Mouse (Mus musculus) embryonic facial prominence, embryonic 13.5 days (tissue): Measurements from ENCODE around the gene P2ry10. TPM values are rescaled to one million over a fixed set of nuclear protein-coding genes. Genes with fewer than 3 reads are reported as not detected.
"Not testable (repeated sequence)": the region's sequence is repeated elsewhere in the genome, so short reads cannot be mapped to it uniquely, and the experiment has no call there.

Source experiments
- ATAC-seq: fragments of 200-750 bp; cut with Nextera tagmentation; 2 replicates; pipeline ENCODE4 v1.8.0; 2017; ENCODE audit warnings: low read depth; ENCODE audit not compliant: insufficient number of reproducible peaks, insufficient read depth, low FRiP score, low TSS enrichment
- H3K27ac ChIP-seq: fragments of 300-500 bp; sonication (generic); 2 replicates; pipeline ENCODE4 v1.5.1; 2015; ENCODE audit warnings: moderate library complexity, mild to moderate bottlenecking, inconsistent platforms
- H3K27me3 ChIP-seq: fragments of 300-500 bp; sonication (generic); 2 replicates; pipeline ENCODE4 v1.6.1; 2015; ENCODE audit warnings: mild to moderate bottlenecking, inconsistent platforms
- H3K36me3 ChIP-seq: fragments of 300-500 bp; sonication (generic); 2 replicates; pipeline ENCODE4 v1.6.1; 2015; ENCODE audit warnings: mild to moderate bottlenecking, inconsistent platforms
- H3K4me1 ChIP-seq: fragments of 300-500 bp; sonication (generic); 2 replicates; pipeline ENCODE4 v1.6.1; 2015; ENCODE audit warnings: inconsistent platforms
- H3K4me2 ChIP-seq: fragments of 300-500 bp; sonication (generic); 2 replicates; pipeline ENCODE4 v1.6.1; 2015; ENCODE audit warnings: moderate library complexity, mild to moderate bottlenecking, inconsistent platforms
- H3K4me3 ChIP-seq: fragments of 300-500 bp; sonication (generic); 2 replicates; pipeline ENCODE4 v1.5.1; 2015; ENCODE audit warnings: mild to moderate bottlenecking, inconsistent platforms
- H3K9ac ChIP-seq: fragments of 300-500 bp; sonication (generic); 2 replicates; pipeline ENCODE4 v1.6.1; 2015; ENCODE audit warnings: mild to moderate bottlenecking, inconsistent platforms
- H3K9me3 ChIP-seq: fragments of 300-500 bp; sonication (generic); 2 replicates; pipeline ENCODE4 v1.6.1; 2016; ENCODE audit warnings: inconsistent platforms
- WGBS: fragments of 180-500 bp; shearing (Covaris S2); methylation state at CpG from one replicate; pipeline ENCODE4 v1.1.7; 2015; ENCODE audit warnings: mixed read lengths; 5-methylcytosine and 5-hydroxymethylcytosine counted together
- polyA plus RNA-seq: library from polyadenylated mRNA; unstranded; fragments of >200 nt; fragmentation: Nextera tagmentation; extraction: Ambion mirVana; gene quantifications from 2 replicates; pipeline ENCODE4 v1.2.1, GENCODE M21; 2015

Gene P2ry10
- 0.10 and 0.11 TPM in 2 replicates for polyA plus RNA-seq

- Histone ChIP-seq H3K36me3 (no peaks in the 10 kb centered on the region), H3K27ac (no peak within 1 kb of the TSS), H3K9ac (no peak within 1 kb of the TSS), H3K9me3 (no peaks in the 10 kb centered on the region), H3K4me3 (no peak within 1 kb of the TSS), H3K4me1 (no peaks in the 10 kb centered on the region), H3K27me3 (no peaks in the 10 kb centered on the region), H3K4me2 (no peak within 1 kb of the TSS)
- WGBS: 57% methylated on average over 4 of the region's 4 CpGs
- ATAC-seq: no peak
Observed at GRCm38 (mm10) chrX:107088177-107088576, at the start of gene P2ry10. P2ry10 (plus strand) TSS chrX:107088492.

- 0 out of 2 replicates have a peak, but pooled peaks cover 4% of the 10 kb centered on the region for H3K27me3 ChIP-seq
- H3K4me2 ChIP-seq: no peak overlapping the region
- H3K4me3 ChIP-seq: no peak overlapping the region
- no peak overlapping the region for H3K27ac ChIP-seq
- H3K9me3 ChIP-seq: no peaks in the 10 kb centered on the region
- no peaks in the 10 kb centered on the region for H3K36me3 ChIP-seq
- no peak overlapping the region for H3K9ac ChIP-seq
- H3K4me1 ChIP-seq: no peaks in the 10 kb centered on the region
- no peak for ATAC-seq
Observed at GRCm38 (mm10) chrX:107039146-107039545, 49.1 kb upstream of the P2ry10 start.

GRCm38 (mm10) chrX:107039635-107040034 is 48.7 kb upstream of the P2ry10 start:
- H3K4me1 ChIP-seq: no peaks in the 10 kb centered on the region
- WGBS: 67% methylated on average over 2 of the region's 2 CpGs

DNA sequence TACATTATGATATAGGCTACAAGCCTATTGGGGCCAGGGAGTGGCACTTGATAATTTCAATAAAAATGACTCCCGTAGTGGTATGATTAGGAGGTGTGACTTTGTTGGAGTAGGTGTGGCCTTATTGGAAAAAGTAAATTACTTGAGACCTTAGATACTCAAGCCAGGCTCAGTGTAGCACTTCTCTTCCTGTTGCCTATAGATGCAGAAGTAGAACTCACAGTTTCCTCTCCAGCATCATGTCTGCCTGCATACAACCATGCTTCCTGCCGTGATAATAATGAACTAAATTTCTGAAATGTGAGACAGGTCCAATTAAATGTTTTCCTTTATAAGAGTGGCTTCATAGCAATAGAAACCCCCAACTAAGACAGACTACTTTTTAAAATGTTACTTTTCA is 45.9 kb upstream of the P2ry10 start:
- Histone ChIP-seq H3K9me3 (no peaks in the 10 kb centered on the region), H3K4me2 (no peak overlapping the region), H3K27me3 (no peaks in the 10 kb centered on the region), H3K36me3 (no peaks in the 10 kb centered on the region), H3K4me3 (no peak overlapping the region), H3K27ac (no peak overlapping the region), H3K4me1 (no peaks in the 10 kb centered on the region), H3K9ac (no peak overlapping the region)
- 79% methylated on average over 2 of the region's 2 CpGs for WGBS
- no peak for ATAC-seq

More at GRCm38 (mm10) chrX:107039635-107040034, 48.7 kb upstream of the P2ry10 start:
- Histone ChIP-seq H3K9me3 (no peaks in the 10 kb centered on the region), H3K27ac (no peak overlapping the region), H3K9ac (no peak overlapping the region), H3K4me2 (no peak overlapping the region), H3K27me3 (0 out of 2 replicates have a peak, but pooled peaks cover 4% of the 10 kb centered on the region), H3K4me3 (no peak overlapping the region), H3K36me3 (no peaks in the 10 kb centered on the region)
- ATAC-seq: no peak

- not testable (repeated sequence) for H3K4me1 ChIP-seq, H3K4me3 ChIP-seq, H3K36me3 ChIP-seq, H3K9ac ChIP-seq, H3K27ac ChIP-seq, H3K4me2 ChIP-seq, ATAC-seq, H3K9me3 ChIP-seq, H3K27me3 ChIP-seq
- 89% methylated on average over 2 of the region's 2 CpGs for WGBS
Observed at GRCm38 (mm10) chrX:107083407-107083806, 4.9 kb upstream of the P2ry10 start.

- Histone ChIP-seq H3K9me3 (no peaks in the 10 kb centered on the region), H3K27ac (no peak overlapping the region), H3K9ac (no peak overlapping the region), H3K36me3 (no peaks in the 10 kb centered on the region), H3K4me3 (no peak overlapping the region), H3K4me1 (no peaks in the 10 kb centered on the region), H3K4me2 (no peak overlapping the region), H3K27me3 (no peaks in the 10 kb centered on the region)
- no peak for ATAC-seq
Observed at GRCm38 (mm10) chrX:107084320-107084719, 4.0 kb upstream of the P2ry10 start.

DNA sequence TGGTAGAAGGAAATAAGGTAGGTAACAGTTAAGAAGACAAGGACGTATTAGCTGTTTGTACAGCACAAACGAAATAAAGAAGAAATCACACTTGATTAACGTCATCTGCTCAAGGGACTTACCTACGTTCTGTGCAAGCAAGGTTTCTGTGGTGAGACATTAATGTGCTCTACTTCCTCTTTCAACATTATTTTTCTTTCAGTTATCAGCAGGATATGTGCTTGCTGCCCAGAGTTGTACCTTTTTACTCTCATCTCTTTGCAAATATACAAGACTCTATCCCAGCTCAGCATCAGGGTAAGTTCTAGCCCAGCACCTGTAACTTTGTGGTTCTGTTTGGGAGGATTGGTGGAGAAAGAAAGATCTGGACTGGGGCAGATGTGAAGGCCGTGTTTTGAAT is 839 bp downstream of the P2ry10 start:
- Histone ChIP-seq H3K4me3 (no peak overlapping the region), H3K9me3 (no peaks in the 10 kb centered on the region), H3K4me2 (no peak overlapping the region), H3K36me3 (no peaks in the 10 kb centered on the region), H3K27me3 (no peaks in the 10 kb centered on the region), H3K4me1 (no peaks in the 10 kb centered on the region), H3K9ac (no peak overlapping the region), H3K27ac (no peak overlapping the region)
- 70% methylated on average over 5 of the region's 5 CpGs for WGBS
- no peak for ATAC-seq

GRCm38 (mm10) chrX:107089930-107090329 is 1.6 kb downstream of the P2ry10 start:
- no peaks in the 10 kb centered on the region for H3K27me3 ChIP-seq
- H3K9me3 ChIP-seq: no peaks in the 10 kb centered on the region
- no peak for ATAC-seq
- no peak overlapping the region for H3K9ac ChIP-seq
- H3K27ac ChIP-seq: no peak overlapping the region
- no peak overlapping the region for H3K4me3 ChIP-seq
- no peaks in the 10 kb centered on the region for H3K4me1 ChIP-seq
- H3K36me3 ChIP-seq: no peaks in the 10 kb centered on the region
- H3K4me2 ChIP-seq: no peak overlapping the region
- WGBS: 67% methylated on average over 1 of the region's 1 CpGs

- Histone ChIP-seq H3K4me2 (no peak overlapping the region), H3K4me1 (no peaks in the 10 kb centered on the region), H3K9me3 (no peaks in the 10 kb centered on the region), H3K4me3 (no peak overlapping the region), H3K9ac (no peak overlapping the region), H3K27ac (no peak overlapping the region), H3K27me3 (no peaks in the 10 kb centered on the region), H3K36me3 (no peaks in the 10 kb centered on the region)
- no peak for ATAC-seq
- WGBS: 71% methylated on average over 3 of the region's 3 CpGs
Observed at GRCm38 (mm10) chrX:107095633-107096032, 7.3 kb downstream of the P2ry10 start.

DNA sequence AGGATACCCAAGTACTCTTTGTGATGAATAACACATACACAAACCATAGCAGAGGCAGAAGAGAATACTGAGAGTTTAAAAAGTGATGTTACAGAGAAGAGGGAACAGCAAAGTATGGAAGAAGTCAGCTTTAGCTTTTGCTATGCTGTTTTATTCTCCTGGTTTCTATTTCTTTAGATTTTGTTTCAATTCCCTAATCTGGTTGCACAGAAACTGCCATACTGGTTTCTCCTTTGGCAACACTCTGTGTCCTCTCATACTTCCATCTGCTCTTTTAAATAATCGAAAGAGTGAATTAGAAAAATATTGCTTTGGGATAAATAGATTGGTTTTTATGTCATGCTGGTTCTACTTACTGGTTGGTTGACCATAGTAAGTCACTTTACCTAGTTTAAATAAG is 28.0 kb downstream of the P2ry10 start:
- H3K9me3 ChIP-seq: no peaks in the 10 kb centered on the region
- H3K4me2 ChIP-seq: no peak overlapping the region
- ATAC-seq: no peak

DNA sequence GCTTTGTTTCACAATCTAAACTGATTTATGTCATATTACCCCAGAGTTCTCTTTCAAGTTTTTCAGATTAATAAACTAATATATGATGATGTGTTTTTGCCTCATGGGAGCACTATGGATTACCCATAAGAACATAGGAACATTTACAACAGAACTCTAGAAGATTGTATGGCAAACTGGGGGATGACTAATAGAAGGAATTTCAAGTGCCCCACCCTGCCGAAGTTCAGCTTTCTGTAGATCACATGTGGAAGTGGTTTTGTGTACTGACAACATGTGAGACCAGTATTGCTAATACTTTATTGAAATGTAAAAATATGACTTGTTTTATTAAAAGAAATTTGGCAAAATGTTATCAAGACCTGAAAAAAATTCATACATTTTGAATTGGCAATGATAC is 28.7 kb downstream of the P2ry10 start:
- H3K27me3 ChIP-seq: no peaks in the 10 kb centered on the region; the same call in 1 of the 2 replicates
- H3K27ac ChIP-seq: no peak overlapping the region
- 57% methylated on average over 1 of the region's 1 CpGs for WGBS
- H3K4me2 ChIP-seq: no peak overlapping the region
- no peaks in the 10 kb centered on the region for H3K36me3 ChIP-seq
- no peak overlapping the region for H3K4me3 ChIP-seq
- no peak overlapping the region for H3K9ac ChIP-seq
- no peak for ATAC-seq
- H3K4me1 ChIP-seq: no peaks in the 10 kb centered on the region
- no peaks in the 10 kb centered on the region for H3K9me3 ChIP-seq

More for the DNA sequence above, 28.0 kb downstream of the P2ry10 start:
- H3K9ac ChIP-seq: no peak overlapping the region
- H3K27me3 ChIP-seq: no peaks in the 10 kb centered on the region; the same call in 1 of the 2 replicates
- H3K4me3 ChIP-seq: no peak overlapping the region
- WGBS: 78% methylated on average over 1 of the region's 1 CpGs
- H3K27ac ChIP-seq: no peak overlapping the region
- no peaks in the 10 kb centered on the region for H3K36me3 ChIP-seq
- no peaks in the 10 kb centered on the region for H3K4me1 ChIP-seq

- ATAC-seq: no peak
- 84% methylated on average over 3 of the region's 3 CpGs for WGBS
- Histone ChIP-seq H3K4me2 (no peak overlapping the region), H3K27ac (no peak overlapping the region), H3K9ac (no peak overlapping the region), H3K27me3 (no peaks in the 10 kb centered on the region), H3K9me3 (no peaks in the 10 kb centered on the region), H3K36me3 (no peaks in the 10 kb centered on the region), H3K4me1 (no peaks in the 10 kb centered on the region), H3K4me3 (no peak overlapping the region)
Observed at GRCm38 (mm10) chrX:107143184-107143583, 54.9 kb downstream of the P2ry10 start.

DNA sequence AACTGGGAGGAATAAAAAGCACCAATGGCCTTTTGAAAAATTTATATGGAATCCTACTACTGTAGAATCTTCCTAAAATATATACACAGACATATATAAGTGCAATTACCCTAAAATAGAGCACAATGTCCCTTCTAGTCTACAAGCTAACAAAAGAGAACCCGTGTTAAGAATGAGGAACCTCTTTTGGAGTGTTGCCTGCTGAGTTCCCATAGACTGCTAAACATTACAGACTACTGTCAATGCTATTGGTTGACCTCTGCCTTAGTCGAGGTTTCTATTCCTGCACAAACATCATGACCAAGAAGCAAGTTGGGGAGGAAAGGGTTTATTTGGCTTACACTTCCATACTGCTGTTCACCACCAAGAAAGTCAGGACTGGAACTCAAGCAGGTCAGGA is 55.6 kb downstream of the P2ry10 start:
- ATAC-seq: no peak
- Histone ChIP-seq H3K27ac (no peak overlapping the region), H3K27me3 (no peaks in the 10 kb centered on the region), H3K9me3 (no peaks in the 10 kb centered on the region), H3K4me1 (no peaks in the 10 kb centered on the region), H3K36me3 (no peaks in the 10 kb centered on the region), H3K4me2 (no peak overlapping the region), H3K4me3 (no peak overlapping the region), H3K9ac (no peak overlapping the region)
- 64% methylated on average over 2 of the region's 2 CpGs for WGBS
